Mouse (Mus musculus) cerebellum, adult 2 months (tissue): ENCODE results near the gene Crabp1.

Experiments used
- CTCF ChIP-seq: fragments of 200-500 bp; IDR thresholded peaks from 2 replicates; pipeline ENCODE4 v1.5.1; 2011; ENCODE audit warnings: low read depth, mild to moderate bottlenecking, control low read depth, low read length, moderate library complexity, borderline replicate concordance; ENCODE audit not compliant: insufficient read depth
- POLR2A ChIP-seq: fragments of 200-500 bp; IDR thresholded peaks from 2 replicates; pipeline ENCODE4 v1.6.1; 2011; ENCODE audit warnings: low read length, control low read depth, borderline replicate concordance; ENCODE audit not compliant: insufficient read depth

GRCm38 (mm10) chr9:54821442-54822100, 57.0 kb downstream of the Crabp1 start:
- no peak for TF ChIP-seq POLR2A
- TF ChIP-seq CTCF = peak; percentile 48; the same call in 1 of the 2 replicates
